Mouse (Mus musculus) heart, postnatal 25 days (tissue): Measurements from ENCODE around the gene Tasp1. TPM values are rescaled to one million over a fixed set of nuclear protein-coding genes. Genes with fewer than 3 reads are reported as not detected.
A peak's percentile ranks its signal among the peaks of the same experiment; 100 is the strongest.
"Not testable (repeated sequence)": the region's sequence is repeated elsewhere in the genome, so short reads cannot be mapped to it uniquely, and the experiment has no call there.

Experiments
- DNase-seq: peaks from one replicate; pipeline ENCODE4 v3.0.0; 2022; ENCODE audit warnings: low spot score
- intact Hi-C: fragments of 180-260 bp; cut with DNase I; formaldehyde crosslinking; loops from one replicate; pipeline ENCODE4 v1.15.1; 2025
- total RNA-seq, 2 experiments: library from RNA; stranded (reverse); gene quantifications; 2 replicates each; pipeline ENCODE4 v1.2.3; 2021

Tasp1 gene
- total RNA-seq, result 1 to 10 TPM; 7.3 to 7.4 TPM

DNA sequence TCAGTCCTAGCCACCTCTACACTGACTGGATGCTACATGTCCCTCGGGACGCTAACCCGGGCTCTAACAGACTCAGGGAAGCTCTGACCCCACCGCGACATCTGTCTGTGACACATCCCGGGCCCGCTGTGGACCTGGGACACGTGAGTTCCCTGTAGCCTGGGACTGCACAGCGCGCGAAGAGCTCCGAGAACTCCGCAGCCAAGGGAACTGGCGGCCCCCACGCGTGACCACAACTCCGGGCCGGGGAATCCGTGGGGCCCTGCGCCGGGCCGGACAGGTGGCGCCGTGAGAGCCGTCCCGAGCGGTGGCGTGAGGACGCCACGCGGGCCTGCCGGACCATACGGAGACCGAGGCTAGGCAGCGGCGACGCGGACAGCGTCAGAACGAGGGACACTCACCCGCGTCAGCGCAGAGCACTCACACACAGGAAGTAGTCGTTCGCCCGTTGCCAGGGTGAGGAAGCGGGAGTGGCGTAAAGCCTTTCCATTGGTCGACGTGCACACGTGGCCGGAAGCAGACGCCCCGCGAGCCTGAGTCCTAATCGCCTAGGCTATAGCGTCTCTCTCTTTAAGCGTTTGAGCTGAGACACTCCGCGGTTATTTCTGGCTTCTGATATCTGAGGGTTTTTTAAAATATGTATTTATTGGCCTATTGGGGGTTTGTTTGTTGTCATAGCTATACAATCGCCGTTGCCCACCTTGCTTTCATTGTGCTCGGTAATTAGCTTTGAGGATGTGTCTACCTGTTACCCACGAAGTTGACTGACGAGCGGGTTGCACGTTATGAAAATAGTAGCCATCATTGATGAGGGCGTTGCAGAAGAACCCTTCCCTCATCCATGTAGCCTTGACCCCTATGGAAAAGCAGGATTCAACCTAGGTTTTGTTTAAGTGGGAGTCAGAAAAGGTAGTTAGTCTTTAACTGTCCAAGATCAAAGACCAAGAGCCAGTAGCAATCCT is at the start of gene Tasp1:
Tasp1 (minus strand) TSS at position 453 of the 962 bp plus-strand sequence.
- intact Hi-C loops, result no loop called here

DNA sequence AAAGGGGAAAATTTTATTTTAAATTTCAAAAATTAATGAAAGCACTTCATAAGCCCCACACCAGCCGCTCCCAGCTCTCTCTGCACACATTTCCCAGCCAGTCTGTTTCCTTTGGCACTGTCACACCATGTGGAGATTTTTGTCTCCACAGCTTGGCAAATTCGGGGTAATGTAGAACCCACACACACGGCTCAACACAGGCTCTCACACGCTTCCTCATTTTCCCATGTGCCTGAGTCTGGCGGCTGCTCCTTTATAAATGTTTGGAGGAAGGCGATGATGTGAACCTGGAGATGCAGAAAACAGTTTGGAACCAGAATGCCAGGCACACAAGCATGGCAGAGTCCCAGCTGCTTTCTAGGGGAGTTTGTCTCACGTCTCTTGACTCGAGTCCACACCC is 47.2 kb upstream of the Tasp1 start:
- intact Hi-C loops, result no loop called here
- DNase-seq, result no peak

More for the DNA sequence above, at the start of gene Tasp1:
- peak; percentile 89 for DNase-seq

DNA sequence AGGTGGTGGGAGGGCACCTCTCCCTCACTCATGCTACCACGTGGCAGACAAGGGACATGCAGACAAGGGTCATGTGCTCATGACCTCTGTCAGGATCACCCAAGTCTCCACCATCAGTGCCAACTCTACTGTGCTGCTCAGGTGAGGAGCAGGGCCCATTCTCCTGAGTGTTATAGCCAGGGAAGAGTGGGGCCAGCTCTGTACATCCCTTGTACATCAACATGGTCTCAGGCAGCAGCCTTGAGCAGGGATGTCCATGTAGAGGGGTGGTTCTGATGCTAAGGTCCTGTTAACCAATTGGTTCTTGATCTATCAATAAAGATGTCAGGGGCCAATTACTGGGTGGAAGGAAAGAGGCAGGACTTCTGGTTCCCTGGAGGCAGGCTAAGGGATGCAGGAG is 42.3 kb upstream of the Tasp1 start:
- intact Hi-C loops, result no loop called here

DNA sequence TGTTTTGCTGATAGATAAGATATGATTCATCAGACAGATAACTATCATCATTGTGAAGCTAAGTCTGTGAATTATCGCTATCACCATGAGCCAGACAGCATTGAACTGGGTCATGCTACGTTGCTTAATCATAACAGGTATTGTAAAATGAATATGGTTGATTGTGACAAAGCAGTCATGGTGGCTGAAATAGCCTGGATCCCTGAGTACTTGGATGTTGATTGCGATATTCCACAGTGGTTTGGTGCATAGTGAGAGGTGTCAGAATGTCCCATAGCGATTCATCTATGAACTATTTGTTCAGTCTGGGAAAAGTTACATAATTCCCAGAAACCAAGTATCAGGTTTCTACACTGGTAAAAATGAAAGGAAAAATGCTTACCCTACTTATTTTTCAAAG is 41.0 kb upstream of the Tasp1 start:
- DNase-seq, result no peak
- intact Hi-C loops, result no loop called here

More for the DNA sequence above, 42.3 kb upstream of the Tasp1 start:
- no peak for DNase-seq

DNA sequence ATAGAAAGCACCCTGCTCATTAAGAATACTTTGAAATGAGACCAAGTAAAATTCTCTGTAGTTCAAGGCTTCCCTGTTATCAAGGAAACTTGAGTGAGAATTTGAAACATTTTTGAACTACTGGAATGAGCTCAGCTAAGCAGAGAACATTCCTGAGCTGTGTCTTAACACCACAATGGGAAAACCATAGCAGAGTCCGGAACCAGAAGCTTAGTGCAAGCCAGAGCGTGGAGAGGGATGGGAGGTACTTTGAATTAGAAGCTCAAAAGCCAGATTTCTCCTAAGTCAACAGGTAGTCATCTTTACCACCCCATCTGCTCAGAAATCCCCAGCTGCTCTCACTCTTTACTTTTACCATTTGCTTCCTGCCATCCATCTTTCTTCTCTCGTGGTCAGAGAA is 38.3 kb upstream of the Tasp1 start:
- DNase-seq, result no peak
- intact Hi-C loops, result no loop called here

DNA sequence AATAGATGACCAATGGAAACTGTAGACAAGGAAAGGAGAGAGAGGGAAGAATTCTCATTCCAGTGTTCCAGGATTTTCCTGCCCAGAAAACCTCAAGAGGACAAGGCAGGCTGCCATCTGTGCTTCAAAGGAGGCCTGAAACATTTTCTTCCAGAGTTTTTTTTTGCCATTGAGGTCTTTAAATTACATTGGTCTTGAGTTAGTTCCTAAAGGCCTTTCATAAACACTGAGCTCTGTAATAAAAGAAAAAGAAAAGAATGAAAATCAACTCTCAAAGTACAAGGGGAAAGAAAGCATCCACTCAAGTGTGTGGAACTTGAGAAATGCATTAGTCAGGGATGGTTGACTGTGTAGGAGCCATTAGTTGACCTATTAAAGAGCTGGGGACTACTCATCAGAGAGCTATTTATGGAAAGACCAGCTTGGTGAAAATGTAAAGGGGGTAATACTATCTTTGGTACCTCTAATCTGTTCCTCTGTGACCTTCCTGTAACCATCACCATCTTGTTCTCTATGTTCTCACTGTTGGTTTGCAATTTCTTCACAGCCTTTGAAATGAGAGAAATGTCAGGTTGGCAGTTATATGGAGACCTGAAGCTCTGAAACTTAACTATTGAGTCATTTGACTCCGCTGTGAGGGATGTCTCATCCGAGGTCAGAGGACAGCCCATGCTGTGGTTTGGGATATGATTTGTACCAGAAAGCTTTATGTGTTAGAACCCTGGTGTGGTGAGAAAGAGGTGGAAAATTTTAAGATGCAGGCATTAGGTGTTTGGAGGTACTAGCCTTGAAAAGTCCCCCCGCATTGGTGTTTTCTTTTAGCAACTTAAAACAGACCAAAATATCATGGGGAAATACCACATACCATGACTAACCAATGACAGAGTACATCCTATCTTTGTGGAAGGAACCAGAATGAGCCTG is 34.2 kb upstream of the Tasp1 start:
- no peak for DNase-seq
- intact Hi-C loops, result no loop called here

DNA sequence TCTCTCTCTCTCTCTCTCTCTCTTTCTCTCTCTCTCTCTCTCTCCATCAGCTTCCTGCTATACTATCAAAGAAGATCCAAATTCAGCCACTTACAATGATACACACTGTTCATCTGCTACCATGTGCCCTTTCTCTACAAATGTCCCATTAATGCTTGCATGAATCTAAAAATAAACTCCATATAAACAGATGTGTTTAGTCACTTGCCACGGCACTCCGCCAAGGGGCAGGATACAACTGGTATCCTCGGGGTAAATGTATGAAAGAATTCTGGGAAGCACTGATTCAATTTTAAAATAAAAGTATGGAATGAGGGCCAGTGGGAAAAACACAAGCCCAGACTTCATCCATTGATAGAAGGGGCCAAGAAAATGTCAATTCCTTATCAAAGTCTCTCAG is 33.4 kb upstream of the Tasp1 start:
- no peak for DNase-seq

DNA sequence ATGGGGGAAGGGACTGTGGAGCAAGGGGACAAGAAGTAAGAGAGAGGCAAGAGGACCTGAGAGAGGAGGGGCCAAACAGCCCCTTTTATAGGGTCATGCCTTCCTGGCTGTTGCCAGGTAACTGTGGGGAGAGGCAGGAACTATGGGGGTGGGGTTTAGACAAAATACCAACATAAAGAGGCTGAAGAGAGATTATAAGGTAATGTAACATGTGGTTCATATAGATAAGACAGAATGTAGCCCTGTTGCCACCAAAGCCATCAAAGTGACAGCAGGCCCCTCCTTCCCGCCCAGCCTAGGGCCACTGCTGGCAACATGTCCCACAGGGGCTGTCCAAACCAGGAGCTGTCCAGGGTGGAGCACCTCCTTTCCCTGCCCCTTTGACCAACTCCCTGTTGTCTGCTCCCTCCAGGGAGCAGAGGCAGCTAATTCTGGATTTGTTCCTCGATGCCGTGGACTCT is 30.6 kb upstream of the Tasp1 start:
- DNase-seq, result no peak
- intact Hi-C loops, result no loop called here

More for the DNA sequence above, 33.4 kb upstream of the Tasp1 start:
- intact Hi-C loops, result no loop called here

DNA sequence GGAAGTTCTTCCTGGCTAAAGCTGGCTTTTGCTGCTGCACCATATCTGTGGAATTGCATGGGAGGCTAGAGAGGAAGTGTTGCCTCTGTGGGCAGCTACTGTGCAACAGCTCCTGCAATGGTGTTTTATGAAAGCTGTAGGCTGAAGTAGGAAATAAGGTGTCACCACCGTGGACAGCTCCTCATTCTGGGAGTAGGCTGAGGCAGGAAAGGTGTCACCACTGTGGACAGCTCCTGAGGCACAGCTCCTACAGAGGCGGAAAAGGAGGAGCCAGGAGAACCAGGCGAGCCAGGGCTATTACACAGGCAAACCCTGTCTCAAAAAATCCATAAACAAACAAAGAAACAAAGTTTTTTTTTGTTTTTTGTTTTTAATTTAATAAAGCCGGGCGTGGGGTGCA is 29.4 kb upstream of the Tasp1 start:
- intact Hi-C loops, result no loop called here
- no peak for DNase-seq

DNA sequence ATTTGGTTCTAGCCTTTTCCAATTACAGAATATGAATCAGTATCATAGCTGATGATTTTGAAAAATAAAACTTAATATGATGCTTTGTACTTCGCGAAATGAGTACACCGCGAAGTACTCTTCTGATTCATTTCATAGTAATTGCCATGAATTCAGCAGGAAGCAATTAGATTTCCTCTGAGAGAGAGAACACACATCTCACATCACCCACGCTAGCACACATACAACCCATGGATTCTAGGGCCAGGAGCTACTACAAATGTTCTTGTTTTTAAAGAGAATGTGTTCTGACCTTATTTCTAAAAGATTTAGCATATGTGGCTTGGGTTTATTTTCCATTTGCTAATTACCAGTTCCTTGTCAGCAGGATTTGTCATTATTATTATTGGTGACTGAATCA is 26.8 kb upstream of the Tasp1 start:
- intact Hi-C loops, result no loop called here
- no peak for DNase-seq

DNA sequence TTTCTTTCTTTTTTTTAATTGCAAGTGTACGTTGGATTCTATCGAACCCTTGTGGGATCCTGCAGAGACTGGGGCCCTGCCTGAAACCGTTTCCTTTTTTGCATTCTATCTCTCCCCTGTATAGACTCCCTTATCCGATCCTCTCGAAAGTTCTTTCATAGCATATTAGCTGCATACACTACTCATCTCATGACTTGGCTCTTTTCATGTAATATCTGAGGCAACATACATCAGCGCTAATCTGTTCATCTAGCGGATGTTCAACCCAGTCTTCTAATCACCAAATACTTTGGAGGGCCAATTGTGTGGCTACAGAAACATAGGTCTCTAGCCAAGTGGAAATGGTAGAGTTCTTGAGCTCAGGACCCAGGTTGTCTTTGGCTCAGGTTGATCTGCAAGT is 17.6 kb upstream of the Tasp1 start:
- intact Hi-C loops, result no loop called here

DNA sequence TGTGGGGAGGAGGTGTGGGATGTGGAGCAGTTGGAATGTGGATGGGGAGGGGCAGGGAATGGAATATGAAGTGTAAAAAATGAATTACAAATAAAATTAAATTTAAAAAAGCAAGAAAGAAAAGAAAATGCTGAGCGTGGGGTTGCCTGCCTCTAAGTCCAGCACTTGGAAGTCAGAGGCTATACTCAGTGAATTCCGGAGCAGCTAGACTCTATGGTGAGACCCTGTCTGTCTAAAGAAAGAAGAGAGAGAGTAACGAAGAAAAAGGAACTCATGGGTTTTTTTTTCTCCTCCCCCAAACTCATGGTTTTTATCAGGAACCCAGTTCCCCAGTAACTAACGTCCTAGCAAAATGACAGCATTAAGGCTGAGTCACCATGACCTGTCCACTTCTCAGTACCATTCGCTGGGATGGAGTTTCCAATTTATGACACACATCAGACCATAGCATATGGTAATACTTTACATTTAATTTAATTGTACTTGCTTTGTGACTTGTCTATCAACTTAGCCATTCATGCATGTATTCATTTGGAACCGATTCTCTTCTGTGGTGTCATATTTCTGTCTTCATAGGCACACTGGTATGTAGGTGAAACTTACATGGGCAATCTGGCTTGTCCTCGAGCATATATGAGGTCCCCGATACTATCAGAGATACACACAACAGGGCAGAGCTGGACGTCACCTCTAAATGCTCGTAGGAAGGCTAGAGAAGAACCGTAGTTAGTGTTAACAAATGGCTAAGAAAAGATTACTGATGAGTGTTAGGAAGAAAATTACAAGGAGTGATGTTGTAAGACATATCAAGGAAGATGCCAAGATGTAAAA is 14.4 kb upstream of the Tasp1 start:
- DNase-seq, result no peak
- intact Hi-C loops, result no loop called here

More for the DNA sequence above, 17.6 kb upstream of the Tasp1 start:
- DNase-seq, result no peak

DNA sequence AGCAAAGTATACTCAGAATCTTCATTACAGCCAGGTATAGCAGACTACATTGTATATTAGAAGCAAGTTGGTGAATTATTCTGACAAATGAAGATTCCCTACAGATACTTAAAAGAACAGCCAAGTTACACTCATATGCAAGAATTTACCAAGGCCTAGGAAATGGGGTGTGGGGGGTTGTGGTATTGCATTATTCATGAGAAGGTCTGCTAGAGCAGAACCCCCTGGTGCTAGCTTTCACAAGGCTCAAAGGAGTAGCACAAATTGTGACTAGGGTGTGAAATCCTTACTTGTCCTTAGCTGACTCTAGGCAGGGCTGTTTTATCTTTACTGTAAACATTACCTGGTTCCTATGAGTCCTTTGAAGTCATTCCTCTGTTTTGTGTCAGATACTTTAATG is 12.7 kb upstream of the Tasp1 start:
- intact Hi-C loops, DNase-seq: not testable (repeated sequence)

DNA sequence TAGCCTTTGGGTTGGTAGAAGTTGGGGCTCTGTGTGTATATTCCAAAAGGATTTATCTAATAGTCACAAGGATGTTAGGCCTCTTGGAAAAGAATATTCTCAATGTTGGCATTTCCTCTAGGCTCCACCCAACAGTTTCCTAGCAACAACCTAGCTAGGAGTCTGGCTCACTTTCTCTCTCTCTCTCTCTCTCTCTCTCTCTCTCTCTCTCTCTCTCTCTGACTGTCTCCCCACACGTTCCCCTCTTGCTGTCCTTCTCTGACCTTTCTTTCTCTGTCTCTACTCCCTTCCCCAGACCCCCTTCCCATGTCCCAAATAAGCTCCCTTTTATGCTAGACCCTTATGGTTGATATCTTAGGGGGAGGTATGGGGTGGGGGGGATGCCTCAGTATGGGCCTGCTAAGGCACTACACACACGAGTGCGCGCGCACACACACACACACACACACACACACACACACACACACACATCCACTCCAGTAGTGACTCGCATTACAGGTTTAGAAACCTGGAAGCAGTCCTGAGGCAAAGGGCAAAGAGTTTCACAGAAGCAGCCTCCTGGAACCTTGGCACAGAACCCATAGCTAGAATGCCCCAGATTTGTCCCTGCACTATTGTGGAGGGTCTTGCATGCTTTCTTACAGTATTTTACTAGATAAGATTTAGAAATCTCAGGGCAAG is 12.1 kb upstream of the Tasp1 start:
- no peak for DNase-seq
- intact Hi-C loops, result no loop called here

DNA sequence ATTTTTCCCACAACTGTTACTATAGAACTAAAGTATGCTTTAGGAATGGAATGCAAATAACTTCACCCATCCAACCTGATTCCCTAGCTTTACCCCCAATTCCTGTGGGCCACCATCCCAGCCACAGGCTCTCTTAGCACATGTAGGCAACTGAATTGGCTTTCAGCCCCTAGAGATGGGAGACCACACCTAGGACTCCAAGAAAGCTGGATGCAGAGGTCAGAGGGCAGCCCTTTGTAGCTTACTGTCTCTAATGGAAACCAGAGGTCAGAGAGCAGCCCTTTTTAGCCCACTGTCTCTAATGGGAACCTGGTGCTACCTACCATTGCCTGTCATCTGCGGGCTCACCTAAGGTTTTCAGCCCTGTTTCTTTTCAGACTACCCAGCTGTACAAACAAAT is 10.9 kb upstream of the Tasp1 start:
- DNase-seq, result no peak
- intact Hi-C loops, result no loop called here

DNA sequence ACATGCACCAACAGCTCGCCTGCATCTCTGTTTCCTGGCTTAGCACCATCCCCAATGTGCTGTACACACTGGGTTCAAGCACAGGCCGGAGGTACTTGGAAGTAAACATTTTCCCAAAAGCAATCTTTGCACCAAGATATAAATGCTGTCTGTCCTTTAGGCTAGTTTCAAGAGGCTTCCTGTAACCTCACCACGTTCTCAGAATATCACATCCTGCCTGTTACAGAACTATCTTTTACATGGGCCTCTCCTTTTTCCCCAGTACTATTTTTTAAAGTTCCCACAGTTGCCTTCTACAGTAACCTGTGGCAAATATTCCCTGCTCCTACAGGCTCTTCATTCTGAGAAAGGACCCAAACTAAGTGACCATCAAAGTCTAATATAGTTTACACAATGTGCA is 8.5 kb upstream of the Tasp1 start:
- DNase-seq, result no peak
- intact Hi-C loops, result no loop called here

DNA sequence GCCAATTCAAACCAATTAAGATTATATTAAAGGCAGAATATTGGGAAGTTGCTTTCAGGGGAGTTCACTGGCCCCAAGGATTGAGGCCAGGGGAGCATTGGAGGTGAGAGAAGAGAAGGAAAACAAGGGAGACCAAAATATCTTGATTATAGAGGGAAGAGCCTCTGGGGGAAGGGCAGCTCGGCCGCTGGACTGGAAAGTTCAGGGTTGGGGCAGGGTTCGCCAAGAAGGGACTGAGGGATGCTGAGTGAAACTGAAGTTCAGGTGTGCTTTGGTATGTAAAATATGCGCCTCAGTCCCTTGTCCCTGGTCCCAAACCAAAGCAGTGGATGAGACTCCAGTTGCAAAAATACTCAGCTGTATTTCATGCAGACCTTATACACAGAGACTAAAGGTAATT is 911 bp upstream of the Tasp1 start:
- intact Hi-C loops, result no loop called here
- DNase-seq, result no peak

DNA sequence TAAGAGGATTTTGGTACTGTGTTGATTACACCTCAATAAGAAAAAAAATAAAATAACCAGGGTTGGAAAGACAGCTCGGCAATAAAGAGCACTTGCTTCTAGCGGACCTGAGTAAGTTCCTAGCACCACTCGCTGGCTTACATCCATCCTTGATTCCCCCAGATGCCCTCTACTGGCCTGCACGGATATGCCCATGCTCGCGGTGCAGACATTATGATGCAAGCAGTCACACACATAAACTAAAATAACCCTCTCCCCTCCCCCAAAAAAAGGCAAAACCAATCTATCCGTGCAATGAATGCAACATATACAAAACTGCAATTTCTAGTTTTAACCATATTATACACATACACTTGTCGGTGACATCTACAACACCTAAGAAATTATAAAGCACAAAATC is 929 bp downstream of the Tasp1 start:
- intact Hi-C loops, result no loop called here

DNA sequence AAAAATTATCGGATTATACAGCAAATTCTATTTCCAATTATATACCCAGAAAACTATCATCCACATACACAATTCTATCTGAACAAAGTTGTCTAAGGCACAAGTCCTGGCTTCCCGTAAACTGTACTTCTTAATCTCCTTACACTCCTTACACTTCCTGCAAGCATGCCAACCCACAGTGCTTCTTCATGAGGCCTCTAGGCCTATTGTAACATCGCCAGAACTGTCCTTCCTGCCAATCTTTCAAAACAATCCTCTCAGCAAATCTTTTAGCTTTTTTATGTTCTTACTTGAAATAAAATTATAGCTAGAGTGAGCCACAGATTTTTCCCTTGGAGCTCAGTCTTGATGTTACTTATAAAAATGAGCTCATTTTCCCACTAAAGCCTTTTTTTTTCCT is 5.1 kb downstream of the Tasp1 start:
- DNase-seq, result no peak
- intact Hi-C loops, result loop anchor here (5.0 kb wide), 1 partner anchor 106 kb away; no protein-coding TSS in a partner anchor

More for the DNA sequence above, 929 bp downstream of the Tasp1 start:
- DNase-seq, result no peak
